Mouse (Mus musculus) spleen, adult 2 months (tissue): Measurements from ENCODE around the gene Vps53.

Experiments
- CTCF ChIP-seq: fragments of 200-500 bp; IDR thresholded peaks from 2 replicates; pipeline ENCODE4 v1.5.1; 2011; ENCODE audit warnings: mild to moderate bottlenecking, inconsistent platforms; ENCODE audit not compliant: insufficient read depth, insufficient read length, insufficient replicate concordance; ENCODE audit errors: extremely low read depth
- POLR2A ChIP-seq: fragments of 200-500 bp; IDR thresholded peaks from 2 replicates; pipeline ENCODE4 v1.6.1; 2011; ENCODE audit warnings: low read depth, low read length, inconsistent platforms

DNA sequence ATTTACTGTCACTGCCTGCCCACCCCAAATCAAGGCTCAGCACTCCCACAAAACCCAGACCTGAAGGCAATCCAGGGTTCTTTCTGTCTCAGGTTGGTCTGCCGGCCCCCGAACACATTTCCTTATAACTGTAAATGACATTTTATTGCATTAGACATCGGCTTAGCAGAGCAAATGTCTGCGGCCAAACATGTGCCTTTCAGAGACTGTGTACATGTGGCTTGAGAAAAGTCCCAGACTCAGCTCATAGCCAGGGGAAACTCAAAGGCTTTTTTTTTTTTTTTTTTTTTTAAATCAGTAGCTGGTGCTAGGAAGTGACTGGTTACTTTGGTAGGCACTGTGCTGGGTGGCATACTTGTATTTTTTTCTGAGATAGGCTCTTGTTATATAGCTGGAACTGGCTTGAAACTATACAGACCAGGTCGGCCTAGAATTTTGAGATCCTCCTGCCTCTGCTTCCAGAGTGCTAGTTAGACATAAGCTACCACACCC is 36.6 kb upstream of the Vps53 start:
- TF ChIP-seq POLR2A (no peak), CTCF (no peak)
